Mouse (Mus musculus): Measurements from ENCODE around the gene Tff1. TPM values are rescaled to one million over a fixed set of nuclear protein-coding genes. Genes with fewer than 3 reads are reported as not detected.
A peak's percentile ranks its signal among the peaks of the same experiment; 100 is the strongest.

The Tff1 gene
- total RNA-seq (2021) = not detected
- long read RNA-seq, experiment 1 = 0 reads
- long read RNA-seq, experiment 2 = 0 reads

DNA sequence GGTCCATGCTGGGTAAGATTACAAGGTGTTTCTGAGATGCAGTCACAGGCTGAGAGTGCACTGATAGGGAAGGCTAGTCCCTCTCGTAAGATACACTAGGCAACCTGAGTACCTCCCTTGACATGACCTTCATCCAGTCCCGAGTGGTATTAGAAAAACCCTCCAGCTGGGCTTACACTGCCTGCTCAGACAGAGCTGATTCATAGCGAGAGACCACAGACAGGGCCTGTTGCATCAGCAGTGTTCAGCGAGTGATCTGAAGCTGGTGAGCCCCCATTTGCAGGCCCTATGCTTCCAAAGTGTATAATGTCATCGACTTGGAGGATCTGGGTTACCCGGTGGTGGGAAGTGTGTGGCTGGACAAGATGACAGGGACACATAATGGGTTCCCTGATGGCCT lies at the start of gene Tff1:
Tff1 (minus strand) TSS at position 151 of the 400 bp plus-strand sequence.
- no peak for DNase-seq (ENCODE audit: low spot score in 2 of 2)

GRCm38 (mm10) chr17:31211881-31212280 lies 46.8 kb upstream of the Tff1 start:
- DNase-seq (ENCODE audit: low spot score in 2 of 2) = no peak

DNA sequence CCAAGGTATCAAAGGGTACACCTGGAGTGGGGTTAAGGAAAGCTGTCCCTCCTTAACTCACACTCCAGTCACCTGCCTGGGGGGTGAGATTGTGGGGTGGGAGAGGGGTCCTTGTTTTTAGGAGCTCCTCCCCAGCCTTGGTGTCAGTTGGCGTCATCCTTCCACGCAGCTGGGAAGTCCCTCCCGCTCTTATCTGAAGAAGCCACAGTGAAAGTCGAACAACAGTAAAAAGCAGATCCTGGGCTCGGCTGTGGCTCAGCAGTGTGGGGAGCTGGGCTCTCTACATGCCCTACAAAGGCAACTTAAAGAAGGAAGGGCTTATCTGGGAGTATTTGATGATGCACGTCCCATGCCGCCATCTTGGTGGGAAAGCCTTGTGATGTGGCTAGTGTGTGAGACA lies 45.2 kb upstream of the Tff1 start:
- no peak for DNase-seq (ENCODE audit: low spot score in 2 of 2)

DNA sequence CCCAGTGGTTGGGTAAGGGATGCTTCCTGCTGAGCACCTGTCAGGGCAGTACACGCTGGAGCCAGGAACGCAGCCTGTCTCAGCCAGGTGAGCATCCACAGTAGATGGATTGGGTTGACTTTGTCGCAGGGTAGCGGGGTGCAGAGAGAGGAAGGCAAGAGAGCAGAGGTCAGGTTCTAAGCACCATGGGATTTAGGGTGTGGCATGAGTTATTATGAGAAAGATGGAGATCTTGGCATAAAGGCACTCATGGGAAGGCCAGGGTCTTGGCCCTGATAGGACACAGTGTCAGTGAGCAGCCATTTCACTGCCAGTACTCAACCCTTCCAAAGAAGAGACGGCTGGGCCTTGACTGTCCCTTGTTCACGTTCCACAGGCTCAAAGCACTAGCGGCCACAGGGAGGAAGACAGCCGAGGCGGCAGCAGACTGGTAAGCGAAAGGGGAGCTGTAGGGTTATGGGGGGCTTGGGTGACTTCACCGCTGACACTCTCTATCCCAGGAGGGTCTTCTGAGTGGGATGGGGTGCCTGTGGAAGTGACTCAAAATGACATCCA lies 44.4 kb upstream of the Tff1 start:
- no peak for DNase-seq (ENCODE audit: low spot score in 2 of 2)

- DNase-seq (ENCODE audit: low spot score in 2 of 2) = no peak
These were observed 43.6 kb upstream of the Tff1 start for GRCm38 (mm10) chr17:31208654-31209053.

GRCm38 (mm10) chr17:31207771-31208334 lies 42.8 kb upstream of the Tff1 start, which contains the start of gene Ubash3a:
TSS of gene Ubash3a (plus strand) at chr17:31207873.
- no peak for DNase-seq (ENCODE audit: low spot score in 2 of 2)

GRCm38 (mm10) chr17:31198877-31199276 lies 33.8 kb upstream of the Tff1 start, which contains the start of gene Tmprss3:
TSS of gene Tmprss3 (minus strand) at chr17:31198977.
- no peak for DNase-seq (ENCODE audit: low spot score in 2 of 2)

GRCm38 (mm10) chr17:31196283-31196682 lies 31.2 kb upstream of the Tff1 start:
- no peak for DNase-seq (ENCODE audit: low spot score in 2 of 2)

DNA sequence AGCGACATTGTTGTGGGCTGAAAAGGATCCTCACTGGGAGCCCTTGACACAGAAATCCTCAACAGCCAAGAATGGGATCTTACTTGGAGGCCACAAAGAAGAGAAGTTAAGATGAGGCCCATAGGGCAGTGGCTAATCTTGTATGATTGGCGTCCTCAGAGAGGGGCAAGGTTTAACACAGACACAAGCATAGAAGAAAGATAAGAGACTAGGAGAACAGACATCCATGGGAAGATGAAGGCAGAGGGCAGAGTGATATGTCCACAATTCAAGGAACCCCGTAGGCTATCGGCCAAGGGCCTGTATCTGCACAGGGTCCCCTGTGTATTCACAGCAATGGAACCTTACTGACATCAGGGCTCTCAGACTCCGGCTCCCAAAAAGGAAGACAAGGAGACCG lies 30.1 kb upstream of the Tff1 start:
- no peak for DNase-seq (ENCODE audit: low spot score in 2 of 2)

DNA sequence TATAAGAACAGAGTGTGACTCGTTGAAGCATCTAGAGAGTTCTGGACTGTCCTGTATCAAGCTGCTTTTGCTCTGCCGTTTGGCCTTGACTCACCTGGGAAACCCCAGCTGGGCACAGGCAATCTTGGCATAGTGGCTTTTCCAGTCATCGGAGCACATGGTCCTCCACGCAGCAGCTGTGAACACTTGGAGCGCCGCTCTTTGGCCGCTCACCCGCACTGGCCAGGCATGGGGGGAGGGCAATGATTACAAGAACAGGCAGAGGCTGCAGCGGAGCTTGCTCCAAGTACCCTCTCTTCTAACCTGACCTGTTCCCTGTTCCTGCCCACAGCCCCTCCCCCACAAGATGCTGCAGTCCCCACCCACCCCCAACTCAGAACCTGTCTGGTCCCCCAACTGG lies 28.3 kb upstream of the Tff1 start:
- DNase-seq (ENCODE audit: low spot score in 2 of 2) = no peak

DNA sequence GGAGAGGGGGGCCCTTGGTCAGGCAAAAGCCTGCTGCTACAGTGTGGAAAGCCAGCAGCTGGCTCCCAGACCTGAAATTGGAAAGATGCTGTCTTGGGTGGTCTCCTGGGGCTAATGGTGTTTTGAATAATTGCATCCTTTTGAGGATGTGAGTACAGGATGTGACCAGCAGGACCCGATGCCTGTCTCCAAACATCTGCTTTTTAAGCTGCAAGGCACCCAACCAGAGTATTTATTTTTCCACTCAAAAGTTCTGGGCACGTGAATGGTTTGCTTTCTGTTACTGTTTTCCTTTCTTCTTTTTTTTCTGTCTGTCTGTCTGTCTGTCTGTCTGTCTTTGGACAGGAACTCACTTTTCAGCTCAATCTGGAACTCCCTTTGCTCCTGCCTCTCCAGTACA lies 27.6 kb upstream of the Tff1 start:
- DNase-seq (ENCODE audit: low spot score in 2 of 2) = no peak

DNA sequence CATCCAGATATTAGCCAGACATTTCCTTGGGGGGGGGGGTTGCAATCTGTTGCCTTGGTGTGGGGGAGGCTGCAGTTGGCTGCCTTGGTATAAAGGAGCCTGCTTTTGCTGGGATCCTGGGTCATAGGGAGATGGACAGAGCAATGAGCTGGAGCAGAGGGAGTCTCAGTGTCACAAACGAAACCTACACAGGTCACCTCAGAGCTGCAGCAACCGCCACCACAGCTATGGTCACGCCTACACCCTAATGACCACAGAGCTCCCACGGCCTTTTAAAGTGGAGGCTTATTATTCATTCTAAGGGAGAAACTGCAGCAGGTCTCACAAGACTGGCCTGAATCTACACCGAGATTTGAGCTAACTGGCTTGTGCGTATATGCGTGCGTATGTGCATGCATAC lies 26.7 kb upstream of the Tff1 start:
- no peak for DNase-seq (ENCODE audit: low spot score in 2 of 2)

- DNase-seq (ENCODE audit: low spot score in 2 of 2) = peak; percentile 54 to 59
These were observed 22.3 kb upstream of the Tff1 start for GRCm38 (mm10) chr17:31187370-31187769.

DNA sequence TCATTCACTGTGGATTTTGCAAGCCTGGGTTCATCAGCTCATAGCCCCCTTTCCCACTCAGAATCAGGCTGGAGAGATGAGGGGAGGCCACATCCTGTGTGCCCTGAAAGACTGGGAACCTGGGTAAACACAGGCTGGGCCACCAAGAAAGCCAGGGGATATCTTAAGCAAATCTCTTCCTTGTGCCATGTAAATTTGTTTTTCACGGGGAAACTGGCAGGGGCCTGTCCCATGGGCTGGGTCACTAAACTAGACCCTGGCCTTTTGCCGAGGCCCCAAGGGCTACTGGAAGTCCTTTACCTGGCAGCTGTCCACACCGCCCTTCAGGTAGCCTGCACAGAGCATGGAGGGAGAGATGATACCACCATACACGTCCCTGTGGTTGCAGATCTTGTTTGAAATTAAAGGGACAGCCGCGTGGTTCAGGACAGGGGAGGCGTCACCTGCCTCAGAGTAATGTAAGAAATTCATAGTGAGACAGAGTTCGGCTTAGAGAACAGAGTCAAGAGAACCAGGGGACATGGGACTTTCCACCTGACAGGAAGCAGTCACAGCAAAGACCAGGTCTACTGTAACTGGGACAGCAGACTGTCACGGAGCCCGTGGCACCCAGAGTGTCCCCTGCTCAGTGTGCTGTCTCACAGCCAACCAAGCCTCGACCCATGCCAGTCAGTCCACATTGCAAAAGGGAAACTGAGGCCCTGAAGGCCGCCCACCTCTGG lies 19.4 kb upstream of the Tff1 start:
- DNase-seq (ENCODE audit: low spot score in 2 of 2) = no peak

DNA sequence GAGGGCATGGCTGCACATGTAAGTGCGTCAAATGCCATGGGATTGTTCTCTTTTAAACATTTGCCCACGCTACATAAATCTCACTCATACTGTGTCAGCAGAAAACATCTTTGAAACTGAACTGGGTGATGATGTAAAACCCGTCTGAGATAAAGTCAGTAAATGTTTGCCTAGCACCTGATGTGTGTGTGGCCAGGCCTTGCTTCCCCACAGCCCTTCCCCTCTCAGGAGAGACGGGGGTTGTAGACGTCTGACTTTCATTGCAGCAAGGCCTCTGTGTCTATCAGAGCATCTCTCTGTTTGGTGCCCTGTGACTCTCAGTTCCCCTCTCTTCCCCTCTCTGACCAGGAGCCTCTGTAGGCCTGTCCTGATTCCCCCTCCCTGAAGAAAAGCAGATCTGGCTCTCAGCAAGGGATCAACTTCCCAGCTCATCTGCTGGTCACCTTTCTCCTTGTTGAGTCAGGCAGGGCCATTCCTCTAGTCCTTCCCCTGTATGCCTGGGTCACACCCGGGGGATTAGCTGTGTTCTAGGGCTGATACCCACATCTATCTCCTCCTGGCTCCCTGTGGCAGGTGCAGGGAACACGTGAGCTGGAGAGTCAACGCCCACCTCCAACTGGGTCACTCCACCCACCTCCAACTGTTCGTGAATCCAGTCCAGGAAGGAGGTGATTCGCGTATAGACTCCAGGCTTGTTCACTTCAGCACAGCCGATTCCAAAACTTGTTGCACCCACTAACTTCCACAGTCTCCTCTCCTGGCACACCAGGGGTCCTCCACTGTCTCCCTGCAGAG lies 18.3 kb upstream of the Tff1 start:
- no peak for DNase-seq (ENCODE audit: low spot score in 2 of 2)

GRCm38 (mm10) chr17:31181490-31181889 lies 16.4 kb upstream of the Tff1 start:
- DNase-seq (ENCODE audit: low spot score in 2 of 2) = no peak

- DNase-seq (ENCODE audit: low spot score in 2 of 2) = no peak
These were observed 11.2 kb upstream of the Tff1 start for GRCm38 (mm10) chr17:31176321-31176720.

GRCm38 (mm10) chr17:31169796-31170195 lies 4.7 kb upstream of the Tff1 start:
- no peak for DNase-seq (ENCODE audit: low spot score in 2 of 2)

DNA sequence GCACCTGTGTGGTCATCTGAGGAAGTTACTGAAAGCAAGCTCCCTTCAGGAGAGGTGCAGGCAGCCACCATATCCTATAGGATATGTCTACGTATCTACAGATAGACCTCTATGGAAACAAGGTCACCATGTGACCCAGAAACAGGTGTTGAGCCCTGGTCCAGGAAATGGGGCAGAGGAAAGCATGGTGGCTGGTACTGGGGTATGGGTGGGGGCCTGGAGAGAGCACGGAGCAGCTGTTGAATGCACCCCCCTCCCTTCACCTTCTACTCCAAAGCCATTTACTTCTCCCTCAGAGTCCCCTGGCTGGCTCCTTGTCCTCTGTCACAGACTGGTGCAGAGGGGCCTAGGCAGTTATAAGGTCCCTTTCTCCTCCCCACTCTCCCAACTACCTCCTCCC lies 1.3 kb downstream of the Tff1 start:
- DNase-seq (ENCODE audit: low spot score in 2 of 2) = no peak

- no peak for DNase-seq (ENCODE audit: low spot score in 2 of 2)
These were observed 2.5 kb downstream of the Tff1 start for GRCm38 (mm10) chr17:31162607-31163006.

DNA sequence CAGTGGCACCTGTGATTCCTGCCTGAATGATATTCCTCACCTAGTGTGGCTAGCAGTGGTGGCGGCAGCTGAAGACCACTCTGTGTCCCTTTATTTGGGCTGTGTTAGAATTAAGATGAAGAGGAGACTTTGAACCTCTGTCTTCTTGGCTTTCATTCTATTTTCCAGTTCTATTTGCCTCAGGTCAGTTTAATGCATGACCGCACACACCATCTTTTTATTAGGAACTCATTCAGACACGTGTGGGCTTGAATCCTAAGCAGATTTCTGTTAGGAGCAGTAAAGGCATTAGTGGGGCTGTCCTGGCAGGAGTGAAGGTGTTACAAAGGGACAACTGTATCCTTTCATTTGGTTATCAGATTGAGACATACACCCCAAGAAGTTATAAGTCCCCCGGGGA lies 4.8 kb downstream of the Tff1 start:
- no peak for DNase-seq (ENCODE audit: low spot score in 2 of 2)

DNA sequence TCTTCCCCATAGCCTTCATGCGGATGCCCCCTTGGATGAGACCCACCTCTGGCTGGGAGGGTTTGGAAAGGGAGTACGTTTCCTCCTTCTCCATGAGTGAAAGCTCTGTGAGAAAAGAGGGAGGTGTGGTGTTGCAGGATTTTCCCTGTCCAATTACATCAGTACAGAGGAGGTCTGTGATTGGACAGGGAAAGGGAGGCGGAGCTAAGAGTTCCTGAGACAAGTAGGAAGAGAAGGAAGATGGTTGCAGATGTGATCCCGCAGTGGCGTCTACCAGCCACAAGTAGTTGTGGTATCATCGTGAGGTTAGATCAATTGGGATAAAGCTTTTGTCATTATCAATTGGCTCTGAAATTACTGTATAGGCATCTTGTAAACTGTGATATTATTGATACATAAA lies 7.2 kb downstream of the Tff1 start:
- DNase-seq (ENCODE audit: low spot score in 2 of 2) = no peak

All from adrenal gland, adult 18-20 months (tissue).